Mouse (Mus musculus) MEL (cell line): ENCODE results near the gene Gdpd3. TPM values are rescaled to one million over a fixed set of nuclear protein-coding genes. Genes with fewer than 3 reads are reported as not detected.
A peak's percentile ranks its signal among the peaks of the same experiment; 100 is the strongest.

ENCODE experiments used
- DNase-seq: peaks from one replicate; pipeline ENCODE4 v3.0.0; 2011; ENCODE audit warnings: low read depth, low spot score
- H3K27ac ChIP-seq: 2 replicates; pipeline ENCODE4 v1.5.1; 2012; ENCODE audit warnings: low read depth, mild to moderate bottlenecking, control low read depth, low read length, moderate library complexity; ENCODE audit not compliant: control insufficient read depth
- H3K27me3 ChIP-seq, 2 experiments: fragments of 150-350 bp in 1 of 2; sonication (generic) in 1 of 2; 2 replicates each; pipeline ENCODE4 v1.6.1; 2012; ENCODE audit warnings: low read length in 2 of 2, mild to moderate bottlenecking in 2 of 2, improper control_type of control experiment in 1 of 2, moderate library complexity in 1 of 2; ENCODE audit not compliant: insufficient read depth in 2 of 2, control insufficient read depth in 1 of 2
- H3K36me3 ChIP-seq, 2 experiments: 2 replicates each; pipeline ENCODE4 v1.6.1; 2012 to 2014; ENCODE audit warnings: low read length in 2 of 2, improper control_type of control experiment in 1 of 2, inconsistent platforms in 1 of 2, mild to moderate bottlenecking in 1 of 2; ENCODE audit not compliant: insufficient read depth in 2 of 2, control insufficient read depth in 1 of 2
- H3K4me1 ChIP-seq, 2 experiments: fragments of 150-350 bp in 1 of 2; sonication (generic) in 1 of 2; 2 replicates each; pipeline ENCODE4 v1.6.1; 2012; ENCODE audit warnings: low read length in 2 of 2, improper control_type of control experiment in 1 of 2, mild to moderate bottlenecking in 1 of 2; ENCODE audit not compliant: insufficient read depth in 2 of 2, control insufficient read depth in 1 of 2
- H3K4me3 ChIP-seq, 2 experiments: fragments of 150-350 bp in 1 of 2; sonication (generic) in 1 of 2; 2 replicates each; pipeline ENCODE4 v1.5.1; 2012; ENCODE audit warnings: low read depth in 2 of 2, low read length in 2 of 2, mild to moderate bottlenecking in 2 of 2, moderate library complexity in 2 of 2, control low read depth in 1 of 2, improper control_type of control experiment in 1 of 2; ENCODE audit not compliant: control insufficient read depth in 1 of 2, insufficient read depth in 1 of 2
- H3K79me2 ChIP-seq: 2 replicates; pipeline ENCODE4 v1.6.1; 2012; ENCODE audit warnings: mild to moderate bottlenecking, low read length, moderate library complexity; ENCODE audit not compliant: control insufficient read depth, poor library complexity, insufficient read depth
- H3K9ac ChIP-seq: 2 replicates; pipeline ENCODE4 v1.6.1; 2012; ENCODE audit warnings: low read depth, mild to moderate bottlenecking, control low read depth, low read length, moderate library complexity; ENCODE audit not compliant: control insufficient read depth, poor library complexity, severe bottlenecking
- H3K9me3 ChIP-seq: fragments of 150-350 bp; sonication (generic); replicated peaks from 2 replicates; pipeline ENCODE4 v1.6.1; 2012; ENCODE audit warnings: mild to moderate bottlenecking, low read length, improper control_type of control experiment, moderate library complexity; ENCODE audit not compliant: insufficient read depth
- BHLHE40 ChIP-seq: IDR thresholded peaks from 2 replicates; pipeline ENCODE4 v1.6.1; 2012; ENCODE audit warnings: low read depth, mild to moderate bottlenecking, inconsistent platforms, low read length, improper control_type of control experiment, borderline replicate concordance
- CHD2 ChIP-seq: IDR thresholded peaks from 2 replicates; pipeline ENCODE4 v1.6.1; 2011; ENCODE audit warnings: low read length, improper control_type of control experiment
- CTCF ChIP-seq, 3 experiments: IDR thresholded peaks in 2 of 3; conservative IDR thresholded peaks in 1 of 3; 2 replicates each; pipeline ENCODE4 v1.5.1; 2011 to 2012; ENCODE audit warnings: low read length in 3 of 3, low read depth in 2 of 3, mild to moderate bottlenecking in 2 of 3, improper control_type of control experiment in 1 of 3, inconsistent platforms in 1 of 3, mixed read lengths in 1 of 3, moderate library complexity in 1 of 3; ENCODE audit not compliant: control insufficient read depth in 1 of 3, insufficient read depth in 1 of 3, poor library complexity in 1 of 3, severe bottlenecking in 1 of 3
- ELF1 ChIP-seq: IDR thresholded peaks from 2 replicates; pipeline ENCODE4 v1.6.1; 2014; ENCODE audit warnings: low read depth, mild to moderate bottlenecking, inconsistent platforms, low read length, improper control_type of control experiment, moderate library complexity
- EP300 ChIP-seq, 2 experiments: IDR thresholded peaks; 2 replicates each; pipeline ENCODE4 v1.6.1; 2011; ENCODE audit warnings: improper control_type of control experiment in 2 of 2, low read length in 2 of 2, low read depth in 1 of 2, mild to moderate bottlenecking in 1 of 2
- ETS1 ChIP-seq: IDR thresholded peaks from 2 replicates; pipeline ENCODE4 v1.6.1; 2012; ENCODE audit warnings: low read depth, mild to moderate bottlenecking, inconsistent platforms, low read length, improper control_type of control experiment, moderate library complexity
- GABPA ChIP-seq: IDR thresholded peaks from 2 replicates; pipeline ENCODE4 v1.6.1; 2012; ENCODE audit warnings: low read depth, mild to moderate bottlenecking, inconsistent platforms, low read length, improper control_type of control experiment, moderate library complexity
- HCFC1 ChIP-seq: IDR thresholded peaks from 2 replicates; pipeline ENCODE4 v1.6.1; 2012; ENCODE audit warnings: low read depth, mild to moderate bottlenecking, inconsistent platforms, low read length, improper control_type of control experiment, moderate library complexity
- MAFK ChIP-seq: IDR thresholded peaks from 2 replicates; pipeline ENCODE4 v1.6.1; 2011; ENCODE audit warnings: low read depth, mild to moderate bottlenecking, low read length, improper control_type of control experiment, borderline replicate concordance
- MAZ ChIP-seq: IDR thresholded peaks from 2 replicates; pipeline ENCODE4 v1.6.1; 2012; ENCODE audit warnings: low read depth, mild to moderate bottlenecking, inconsistent platforms, low read length, improper control_type of control experiment
- MEF2A ChIP-seq: IDR thresholded peaks from 2 replicates; pipeline ENCODE4 v1.6.1; 2014; ENCODE audit warnings: low read depth, mild to moderate bottlenecking, inconsistent platforms, low read length, improper control_type of control experiment; ENCODE audit not compliant: poor library complexity, insufficient replicate concordance, severe bottlenecking; ENCODE audit errors: extremely low read depth
- NRF1 ChIP-seq: IDR thresholded peaks from 2 replicates; pipeline ENCODE4 v1.6.1; 2014; ENCODE audit warnings: low read depth, mild to moderate bottlenecking, inconsistent platforms, low read length, improper control_type of control experiment, moderate library complexity; ENCODE audit not compliant: poor library complexity, insufficient read depth, severe bottlenecking
- POLR2A ChIP-seq, 2 experiments: IDR thresholded peaks; 2 replicates each; pipeline ENCODE4 v1.6.1; 2011 to 2012; ENCODE audit warnings: low read length in 2 of 2, mild to moderate bottlenecking in 2 of 2, control low read depth in 1 of 2, improper control_type of control experiment in 1 of 2, low read depth in 1 of 2, moderate library complexity in 1 of 2; ENCODE audit not compliant: control insufficient read depth in 1 of 2, insufficient read depth in 1 of 2, poor library complexity in 1 of 2
- POLR2AphosphoS5 ChIP-seq: IDR thresholded peaks from 2 replicates; pipeline ENCODE4 v1.6.1; 2012; ENCODE audit warnings: low read depth, borderline replicate concordance, mild to moderate bottlenecking, inconsistent platforms, low read length, moderate library complexity, mixed read lengths
- RAD21 ChIP-seq: IDR thresholded peaks from 2 replicates; pipeline ENCODE4 v1.6.1; 2011; ENCODE audit warnings: mild to moderate bottlenecking, low read depth, low read length, improper control_type of control experiment
- RCOR1 ChIP-seq: IDR thresholded peaks from 2 replicates; pipeline ENCODE4 v1.6.1; 2012; ENCODE audit warnings: low read depth, mild to moderate bottlenecking, inconsistent platforms, low read length, improper control_type of control experiment
- TAL1 ChIP-seq: IDR thresholded peaks from 2 replicates; pipeline ENCODE4 v1.6.1; 2012; ENCODE audit warnings: mild to moderate bottlenecking, inconsistent platforms, low read length, moderate library complexity, mixed read lengths
- TBP ChIP-seq: IDR thresholded peaks from 2 replicates; pipeline ENCODE4 v1.8.0; 2011; ENCODE audit warnings: low read depth, low read length, improper control_type of control experiment
- TCF12 ChIP-seq: IDR thresholded peaks from 2 replicates; pipeline ENCODE4 v1.6.1; 2014; ENCODE audit warnings: low read depth, mild to moderate bottlenecking, inconsistent platforms, low read length, improper control_type of control experiment, moderate library complexity
- USF1 ChIP-seq: IDR thresholded peaks from 2 replicates; pipeline ENCODE4 v1.6.1; 2014; ENCODE audit warnings: low read depth, mild to moderate bottlenecking, inconsistent platforms, low read length, improper control_type of control experiment, moderate library complexity
- USF2 ChIP-seq, 2 experiments: IDR thresholded peaks; 2 replicates each; pipeline ENCODE4 v1.6.1; 2011 to 2012; ENCODE audit warnings: improper control_type of control experiment in 2 of 2, low read length in 2 of 2, borderline replicate concordance in 1 of 2, inconsistent platforms in 1 of 2, low read depth in 1 of 2, mild to moderate bottlenecking in 1 of 2; ENCODE audit not compliant: insufficient read depth in 1 of 2
- ZC3H11A ChIP-seq: IDR thresholded peaks from 2 replicates; pipeline ENCODE4 v1.6.1; 2012; ENCODE audit warnings: low read depth, mild to moderate bottlenecking, inconsistent platforms, low read length, improper control_type of control experiment
- ZKSCAN1 ChIP-seq: IDR thresholded peaks from 2 replicates; pipeline ENCODE4 v1.6.1; 2012; ENCODE audit warnings: low read depth, mild to moderate bottlenecking, inconsistent platforms, low read length, improper control_type of control experiment, moderate library complexity
- ZNF384 ChIP-seq: IDR thresholded peaks from 2 replicates; pipeline ENCODE4 v1.6.1; 2012; ENCODE audit warnings: low read depth, mild to moderate bottlenecking, inconsistent platforms, low read length, improper control_type of control experiment
- polyA plus RNA-seq, 2 experiments: library from polyadenylated mRNA; stranded (reverse) in 1 of 2; unstranded in 1 of 2; fragments of >175 nt in 1 of 2; fragments of >200 nt in 1 of 2; gene quantifications; 2 replicates each; pipeline versions ENCODE4 v1.2.1 to v1.2.4; 2012; ENCODE audit warnings: low replicate concordance in 2 of 2, low read depth in 1 of 2; ENCODE audit not compliant: insufficient read length in 2 of 2, insufficient read depth in 1 of 2, missing spikeins in 1 of 2
- total RNA-seq: library from RNA; depleted of rRNA; stranded (reverse); fragments of 300-350 nt; gene quantifications from 2 replicates; pipeline ENCODE4 v1.2.3, GENCODE M21; 2012

The Gdpd3 gene
- total and polyA plus RNA-seq, 3 experiments: 12.7 to 13.0 TPM; not detected in 1

DNA sequence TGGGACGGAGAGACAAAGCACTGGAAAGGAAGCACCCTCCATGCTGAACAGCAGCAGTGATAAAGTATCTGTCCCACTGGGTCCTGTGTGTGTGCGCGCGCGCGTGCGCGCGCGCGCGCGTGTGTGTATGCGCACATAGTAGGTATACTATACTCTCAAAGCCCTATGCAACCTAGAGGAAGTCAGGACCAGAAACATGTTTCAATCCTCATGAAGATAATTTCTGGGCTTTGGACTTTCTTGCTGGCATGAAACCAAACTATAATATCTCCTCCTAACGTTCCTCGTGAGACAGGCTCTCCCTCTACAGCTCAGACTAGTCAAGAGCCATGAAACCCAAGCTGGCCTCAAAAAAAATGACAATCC lies 34.9 kb downstream of the Gdpd3 start (continued):
- TF ChIP-seq POLR2AphosphoS5 (no peak), MEF2A (no peak), ELF1 (no peak), RAD21 (no peak), CHD2 (no peak), MAFK (no peak), CTCF (IDR thresholded peaks at IDR 0.05 in 2 of 3, conservative IDR thresholded peaks at IDR 0.05 in 1 of 3; ENCODE audit: control insufficient read depth in 1 of 3, insufficient read depth in 1 of 3, low read depth in 2 of 3, low read length in 3 of 3, poor library complexity in 1 of 3, severe bottlenecking in 1 of 3) (no peak), BHLHE40 (no peak)

- peak overlapping the region; percentile 92 for H3K27ac ChIP-seq
- peaks cover 0 to 35% of the 10 kb centered on the region in 2 experiments; a peak in 3 of 4 replicates for H3K36me3 ChIP-seq
- no peak for DNase-seq
- no peak for TF ChIP-seq TBP
- 0 out of 2 replicates have a peak, but pooled peaks have one; percentile 1 for TF ChIP-seq TCF12
- TF ChIP-seq MAZ: 0 out of 2 replicates have a peak, but pooled peaks have one; percentile 53
- no peak for TF ChIP-seq GABPA
- H3K4me3 ChIP-seq: peak overlapping the region; percentile 23 to 25; a peak in 3 of 4 replicates
- H3K79me2 ChIP-seq: peaks cover 22% of the 10 kb centered on the region
- peaks cover 20 to 37% of the 10 kb centered on the region in 2 experiments for H3K4me1 ChIP-seq
- no peaks in the 10 kb centered on the region for H3K27me3 ChIP-seq
- H3K9me3 ChIP-seq: no peaks in the 10 kb centered on the region
- H3K9ac ChIP-seq: peak overlapping the region; percentile 43
These were observed 36.2 kb downstream of the Gdpd3 start for GRCm38 (mm10) chr7:126802134-126802889.

- H3K36me3 ChIP-seq: peaks cover 0 to 37% of the 10 kb centered on the region in 2 experiments; a peak in 2 of 4 replicates
- peak; percentile 94 for DNase-seq
- no peaks in the 10 kb centered on the region for H3K27me3 ChIP-seq
- peak overlapping the region; percentile 92 for H3K27ac ChIP-seq
- peaks cover 13% of the 10 kb centered on the region for H3K79me2 ChIP-seq
- peak overlapping the region in 1 of 2 experiments; percentile 25; a peak in 2 of 4 replicates for H3K4me3 ChIP-seq
- no peaks in the 10 kb centered on the region for H3K9me3 ChIP-seq
- H3K4me1 ChIP-seq: peaks cover 20 to 46% of the 10 kb centered on the region in 2 experiments
- peak overlapping the region; percentile 43 for H3K9ac ChIP-seq
- TF ChIP-seq CTCF (IDR thresholded peaks at IDR 0.05 in 2 of 3, conservative IDR thresholded peaks at IDR 0.05 in 1 of 3; ENCODE audit: control insufficient read depth in 1 of 3, insufficient read depth in 1 of 3, low read depth in 2 of 3, low read length in 3 of 3, poor library complexity in 1 of 3, severe bottlenecking in 1 of 3) (no peak), NRF1 (peak; percentile 41; the same call in 1 of the 2 replicates), USF1 (no peak), TCF12 (peak; percentile 56), HCFC1 (peak; percentile 50; the same call in 1 of the 2 replicates), ZKSCAN1 (no peak), ETS1 (peak; percentile 87), POLR2AphosphoS5 (no peak), ZC3H11A (no peak), MAZ (0 out of 2 replicates have a peak, but pooled peaks have one; percentile 15), TAL1 (peak; percentile 59), USF2 (IDR thresholded peaks at IDR 0.05; ENCODE audit: borderline replicate concordance in 1 of 2, insufficient read depth in 1 of 2, low read depth in 1 of 2, low read length in 2 of 2) (no peak), CHD2 (no peak), EP300 (IDR thresholded peaks at IDR 0.05; ENCODE audit: low read depth in 1 of 2, low read length in 2 of 2) (peak; percentile 43 to 60), RAD21 (no peak), TBP (peak; percentile 71), RCOR1 (no peak; the same call in 1 of the 2 replicates), ZNF384 (no peak), POLR2A (IDR thresholded peaks at IDR 0.05; ENCODE audit: control insufficient read depth in 1 of 2, insufficient read depth in 1 of 2, low read depth in 1 of 2, low read length in 2 of 2, poor library complexity in 1 of 2) (peak in 1 of 2 experiments; percentile 55; a peak in 1 of 4 replicates), ELF1 (0 out of 2 replicates have a peak, but pooled peaks have one; percentile 12)
These were observed 37.0 kb downstream of the Gdpd3 start for GRCm38 (mm10) chr7:126803181-126803580.
